Mouse (Mus musculus): ENCODE data around the gene Alk. TPM values are rescaled to one million over a fixed set of nuclear protein-coding genes. Genes with fewer than 3 reads are reported as not detected.

Alk gene
- polyA plus RNA-seq, 1 experiment from 2014 or later, result 0.09 TPM

DNA sequence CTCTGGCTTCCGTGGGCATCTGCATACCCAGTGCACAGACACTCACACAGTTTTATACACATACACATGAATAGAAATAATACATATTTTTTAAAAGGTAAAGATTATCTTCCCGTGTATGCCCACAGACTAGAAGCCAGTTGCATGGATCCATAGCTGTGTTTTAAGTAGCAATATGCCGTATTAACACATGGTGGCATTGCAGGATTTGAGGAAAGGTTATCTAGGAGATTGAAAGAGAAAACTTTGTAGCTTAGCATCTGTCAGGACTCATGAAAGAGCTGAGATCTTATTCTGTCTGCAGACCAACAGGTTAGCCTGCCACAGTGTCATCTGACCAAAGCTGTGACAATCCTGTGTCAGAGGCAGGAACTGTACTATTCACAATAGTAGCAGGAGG lies 772.5 kb downstream of the Alk start:
- H3K27ac ChIP-seq, result no peak overlapping the region
- no peak for DNase-seq (ENCODE audit: extremely low spot score, low spot score)
- H3K4me3 ChIP-seq, result no peak overlapping the region
- H3K4me1 ChIP-seq, result no peaks in the 10 kb centered on the region
- peaks cover 68% of the 10 kb centered on the region for H3K36me3 ChIP-seq (replicated peaks)
- no peaks in the 10 kb centered on the region for H3K9me3 ChIP-seq
- WGBS, result 90% methylated on average over 3 of the region's 3 CpGs
- H3K27me3 ChIP-seq (ENCODE audit: poor library complexity, severe bottlenecking), result no peaks in the 10 kb centered on the region

DNA sequence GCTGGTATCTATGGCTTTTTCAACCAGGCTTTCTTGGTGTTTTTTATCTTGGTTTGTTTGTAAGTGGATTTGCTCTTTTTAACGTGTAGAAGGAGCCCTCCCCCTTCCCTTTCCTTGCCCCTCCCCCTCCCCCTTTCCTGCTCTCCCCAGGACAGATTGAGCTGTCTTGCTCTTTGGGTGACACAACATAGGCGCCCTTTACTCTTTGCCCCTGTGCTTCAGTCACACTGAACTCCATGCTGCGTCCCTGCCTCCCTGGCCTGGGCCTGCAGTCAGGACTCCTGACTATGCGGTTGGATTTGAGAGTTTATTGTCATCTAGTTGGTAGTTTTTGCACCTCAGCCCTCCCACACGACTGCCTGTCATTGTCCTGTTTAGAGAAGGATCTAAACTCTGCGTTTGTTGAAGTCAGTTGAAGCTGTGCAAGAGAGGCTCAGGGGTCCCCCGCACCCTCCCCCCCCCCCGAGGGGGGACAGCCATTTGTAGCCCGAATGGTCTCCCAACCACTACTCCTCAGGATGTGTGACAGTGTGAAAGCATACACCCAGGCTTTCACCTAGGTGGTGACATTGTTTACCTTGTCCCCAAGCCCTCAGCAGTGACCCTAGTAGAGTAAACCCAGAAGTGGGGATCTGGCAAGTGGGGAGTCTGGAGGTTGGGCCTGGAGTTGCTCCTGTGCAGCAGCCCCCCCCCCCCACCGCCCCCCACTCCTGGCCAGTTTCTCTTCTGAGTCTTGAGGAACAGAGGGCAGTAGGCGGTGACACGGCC lies 775.6 kb downstream of the Alk start:
- H3K4me1 ChIP-seq, result no peaks in the 10 kb centered on the region
- H3K36me3 ChIP-seq (replicated peaks), result peaks cover 74% of the 10 kb centered on the region
- H3K27me3 ChIP-seq (ENCODE audit: poor library complexity, severe bottlenecking), result no peaks in the 10 kb centered on the region
- H3K4me3 ChIP-seq, result no peak overlapping the region
- WGBS, result 75% methylated on average over 12 of the region's 12 CpGs
- no peaks in the 10 kb centered on the region for H3K9me3 ChIP-seq
- no peak for DNase-seq (ENCODE audit: extremely low spot score, low spot score)
- H3K27ac ChIP-seq, result no peak overlapping the region

DNA sequence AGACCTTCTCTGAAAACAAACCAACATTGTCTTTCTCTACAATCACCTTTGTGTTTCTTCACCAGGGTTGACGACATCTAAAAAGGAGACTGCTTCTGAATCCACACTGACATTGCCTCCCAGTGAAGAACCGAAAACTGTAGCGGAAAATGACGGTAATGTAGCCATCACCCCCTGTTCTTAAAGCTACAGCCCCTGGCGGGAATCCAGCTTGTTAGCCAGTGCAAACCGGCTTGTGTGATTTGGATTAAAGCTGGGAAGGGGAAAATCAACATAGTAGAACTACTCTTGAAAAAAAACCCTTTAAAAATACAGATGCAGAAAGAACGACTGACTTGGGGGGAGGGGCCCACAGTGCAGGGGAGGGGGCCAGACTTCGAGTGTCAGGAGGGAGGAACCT lies 776.8 kb downstream of the Alk start:
- WGBS, result 84% methylated on average over 8 of the region's 8 CpGs
- Histone ChIP-seq H3K36me3 (replicated peaks) (peaks cover 74% of the 10 kb centered on the region), H3K27ac (no peak overlapping the region), H3K4me1 (no peaks in the 10 kb centered on the region), H3K9me3 (no peaks in the 10 kb centered on the region), H3K4me3 (no peak overlapping the region), H3K27me3 (ENCODE audit: poor library complexity, severe bottlenecking) (no peaks in the 10 kb centered on the region)
- DNase-seq (ENCODE audit: extremely low spot score, low spot score), result no peak

DNA sequence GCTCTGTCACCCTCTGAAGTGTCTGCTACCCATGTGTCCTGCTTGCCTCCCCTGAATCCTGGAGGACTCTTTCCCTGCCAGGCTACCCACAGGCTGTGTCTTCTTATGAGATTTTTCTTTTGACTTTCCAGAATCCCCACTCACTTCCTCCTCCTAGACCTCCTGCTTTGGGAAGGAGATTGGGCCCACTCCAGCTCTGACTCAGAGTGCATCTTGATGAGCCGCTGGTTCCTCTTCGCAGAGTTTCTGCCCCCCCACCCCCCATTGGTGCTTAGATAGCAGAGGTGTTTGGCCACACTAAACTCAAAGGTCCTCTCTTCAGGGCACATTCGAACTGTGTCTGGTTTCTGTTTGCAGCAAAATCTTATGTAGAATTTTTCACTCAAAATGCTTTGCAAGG lies 777.8 kb downstream of the Alk start:
- no peak overlapping the region for H3K27ac ChIP-seq
- H3K9me3 ChIP-seq, result no peaks in the 10 kb centered on the region
- H3K36me3 ChIP-seq (replicated peaks), result peaks cover 68% of the 10 kb centered on the region
- no peak overlapping the region for H3K4me3 ChIP-seq
- no peak for DNase-seq (ENCODE audit: extremely low spot score, low spot score)
- 90% methylated on average over 3 of the region's 3 CpGs for WGBS
- no peaks in the 10 kb centered on the region for H3K4me1 ChIP-seq
- no peaks in the 10 kb centered on the region for H3K27me3 ChIP-seq (ENCODE audit: poor library complexity, severe bottlenecking)

DNA sequence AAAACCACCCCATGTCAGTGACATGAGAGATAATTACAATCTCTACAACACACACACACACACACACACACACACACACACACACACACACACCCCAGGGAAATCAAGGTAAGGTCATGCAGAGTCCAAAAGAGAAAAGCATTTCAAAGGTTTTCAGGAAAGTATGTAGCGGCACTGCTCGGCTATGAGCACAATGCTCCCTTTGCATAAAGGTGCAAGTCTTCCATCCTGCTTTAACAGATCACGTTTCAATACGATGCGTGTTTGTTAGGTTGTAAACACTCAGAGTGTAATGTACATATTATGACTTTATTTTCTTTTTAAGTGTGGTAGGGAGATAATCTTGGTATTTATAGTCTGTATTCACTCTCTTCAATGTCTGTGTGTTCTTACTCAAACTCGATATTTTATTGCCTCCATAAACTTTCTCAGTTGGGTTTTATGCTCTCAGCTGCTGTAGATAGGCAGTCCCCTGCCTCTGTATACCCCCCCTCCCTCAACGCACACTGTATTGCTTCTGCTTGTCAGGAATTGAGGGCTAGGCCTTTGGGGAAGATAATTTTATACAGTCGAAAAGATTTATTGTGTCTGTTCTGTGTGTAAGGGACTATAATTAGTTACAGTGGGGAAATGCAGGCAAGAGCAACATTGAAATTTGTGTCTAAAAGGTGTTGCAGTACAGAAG lies 780.7 kb downstream of the Alk start:
- 91% methylated on average over 8 of the region's 8 CpGs for WGBS
- H3K9me3 ChIP-seq, result 0 out of 2 replicates have a peak, but pooled peaks cover 5% of the 10 kb centered on the region
- H3K27me3 ChIP-seq (ENCODE audit: poor library complexity, severe bottlenecking), result no peaks in the 10 kb centered on the region
- no peak for DNase-seq (ENCODE audit: extremely low spot score, low spot score)
- peaks cover 65% of the 10 kb centered on the region for H3K36me3 ChIP-seq (replicated peaks)
- H3K4me1 ChIP-seq, result no peaks in the 10 kb centered on the region
- no peak overlapping the region for H3K4me3 ChIP-seq
- no peak overlapping the region for H3K27ac ChIP-seq

Other genes with a start within 250 kb of the Alk start
- 20.4 and 23.2 TPM in 2 replicates for gene Ypel5, start 231.8 kb upstream of the Alk start, polyA plus RNA-seq (2016; fragmentation: Nextera tagmentation; extraction: Ambion mirVana)

All from forebrain, embryonic 10.5 days (tissue).